Comparison of ENCODE assay signal across 24 mouse cellular contexts in the genomic region with DNA sequence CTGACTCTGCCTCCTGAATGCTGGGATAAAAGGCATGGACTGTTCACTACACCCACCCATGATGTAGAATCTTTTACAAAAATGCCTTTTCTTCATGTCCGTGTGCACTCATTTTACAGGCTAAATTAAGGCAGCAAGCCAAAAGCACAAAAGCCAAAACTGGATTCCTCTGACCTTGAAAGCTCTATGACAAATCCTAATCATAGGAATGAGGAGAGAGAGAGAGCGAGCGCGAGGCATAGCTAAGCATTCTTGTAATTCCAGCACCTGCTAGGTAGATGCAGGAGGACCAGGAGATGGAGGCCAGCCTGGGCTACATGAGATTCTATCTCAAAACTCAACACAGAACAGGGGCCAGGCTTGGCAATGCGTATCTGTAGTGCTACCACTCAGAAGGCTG. TPM values are rescaled to one million over a fixed set of nuclear protein-coding genes. Genes with fewer than 3 reads are reported as not detected.
"Had no signal": no experiment of that assay in that cellular context is flagged by ENCODE, and none has a peak within 500 bp of the region (broad histone marks: within the 10 kb centered on the region; RNA-seq: fewer than 3 reads in every experiment).

No protein-coding gene starts in this region.

- DNase-seq: kidney, postnatal 14 days; kidney, postnatal 4 days; left cerebral cortex, postnatal 4 days; liver, postnatal 0 days; lung, embryonic 14.5 days; right cerebral cortex, adult 18-20 months; right cerebral cortex, postnatal 14 days; right cerebral cortex, postnatal 4 days; thymus, postnatal 25 days had no signal

- H3K4me1 ChIP-seq: limb, embryonic 12.5 days; limb, embryonic 15.5 days; midbrain, embryonic 12.5 days; midbrain, embryonic 15.5 days; neural tube, embryonic 12.5 days; neural tube, embryonic 15.5 days; stomach, embryonic 15.5 days had no signal

- H3K9me3 ChIP-seq: limb, embryonic 12.5 days; limb, embryonic 15.5 days; midbrain, embryonic 12.5 days; midbrain, embryonic 15.5 days; neural tube, embryonic 12.5 days; neural tube, embryonic 15.5 days; stomach, embryonic 15.5 days had no signal

- H3K4me3 ChIP-seq: limb, embryonic 12.5 days; limb, embryonic 15.5 days; midbrain, embryonic 12.5 days; midbrain, embryonic 15.5 days; neural tube, embryonic 12.5 days; neural tube, embryonic 15.5 days; stomach, embryonic 15.5 days had no signal

- H3K27ac ChIP-seq: limb, embryonic 12.5 days; limb, embryonic 15.5 days; liver, embryonic 14.5 days; macrophage; midbrain, embryonic 12.5 days; midbrain, embryonic 15.5 days; neural tube, embryonic 12.5 days; neural tube, embryonic 15.5 days; stomach, embryonic 15.5 days had no signal

- H3K9ac ChIP-seq: limb, embryonic 12.5 days; limb, embryonic 15.5 days; liver, embryonic 14.5 days; liver, postnatal 0 days; lung, embryonic 14.5 days; midbrain, embryonic 12.5 days; midbrain, embryonic 15.5 days; neural tube, embryonic 12.5 days; neural tube, embryonic 15.5 days; stomach, embryonic 15.5 days had no signal

- H3K27me3 ChIP-seq: limb, embryonic 12.5 days; limb, embryonic 15.5 days; midbrain, embryonic 12.5 days; midbrain, embryonic 15.5 days; neural tube, embryonic 12.5 days; neural tube, embryonic 15.5 days; stomach, embryonic 15.5 days had no signal

RNA-seq across cellular contexts. Expression of a gene that starts 8.0 kb away (rescaled TPM):
- total RNA-seq: megakaryocyte, adult 5-6 weeks had no signal
- polyA plus RNA-seq: liver, embryonic 11.5 days; lung, embryonic 14.5 days; midbrain, embryonic 12.5 days had no signal

RNA-seq across cellular contexts. Expression of a gene that starts 35.8 kb away (rescaled TPM):
- total RNA-seq: left cerebral cortex, postnatal 4 days; megakaryocyte, adult 5-6 weeks had no signal
- polyA plus RNA-seq: limb, embryonic 12.5 days; liver, embryonic 11.5 days; lung, embryonic 14.5 days; macrophage had no signal

RNA-seq across cellular contexts. Expression of a gene that starts 50.5 kb away (rescaled TPM):
- total RNA-seq: layer of hippocampus, adult 18-20 months; left cerebral cortex, adult 8-10 months; left cerebral cortex, postnatal 14 days; left cerebral cortex, postnatal 4 days had no signal
- polyA plus RNA-seq: kidney, embryonic 16.5 days; limb, embryonic 12.5 days; lung, embryonic 14.5 days; midbrain, embryonic 12.5 days; midbrain, embryonic 15.5 days; neural tube, embryonic 12.5 days; neural tube, embryonic 15.5 days had no signal
